Mouse (Mus musculus): ENCODE data around the gene Gm11060. TPM values are rescaled to one million over a fixed set of nuclear protein-coding genes. Genes with fewer than 3 reads are reported as not detected.
A peak's percentile ranks its signal among the peaks of the same experiment; 100 is the strongest.

Gene Gm11060
- polyA plus RNA-seq, 1 experiment, result not detected

DNA sequence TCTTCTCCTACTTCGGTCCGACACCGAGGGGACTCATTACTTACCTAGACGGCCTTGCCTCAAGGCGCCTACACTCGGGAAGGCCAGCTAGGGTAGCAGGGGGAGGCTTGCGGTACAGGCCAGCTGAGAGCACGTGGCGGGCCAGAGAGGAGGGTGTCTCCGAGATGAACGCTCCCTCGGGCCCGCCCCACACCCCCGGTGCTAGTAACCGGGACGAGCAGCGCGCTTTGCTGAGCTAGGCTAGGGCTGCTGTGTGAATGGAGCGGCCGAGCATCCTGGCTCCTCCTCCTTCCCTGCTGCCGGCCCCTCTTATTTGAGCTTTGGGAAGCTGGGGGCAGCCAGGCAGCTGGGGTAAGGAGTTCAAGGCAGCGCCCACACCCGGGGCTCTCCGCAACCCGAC, 34.5 kb downstream of the Gm11060 start, which contains the start of gene Wt1:
Wt1 (plus strand) TSS at position 251 of the 400 bp plus-strand sequence.
- H3K4me3 ChIP-seq (replicated peaks), result peak within 1 kb of the TSS; percentile 78
- peaks cover 95% of the 10 kb centered on the region for H3K27me3 ChIP-seq (replicated peaks)
- peaks cover 6% of the 10 kb centered on the region for H3K9me3 ChIP-seq
- no peak for TF ChIP-seq GATA1 (IDR thresholded peaks at IDR 0.05; ENCODE audit: borderline replicate concordance, low read length)
- no peak for TF ChIP-seq FLI1 (IDR thresholded peaks at IDR 0.05; ENCODE audit: low read length)
- peaks cover 48% of the 10 kb centered on the region for H3K4me1 ChIP-seq
- H3K36me3 ChIP-seq (replicated peaks; ENCODE audit: low read length), result no peaks in the 10 kb centered on the region

GRCm38 (mm10) chr2:105126691-105127530, 35.1 kb downstream of the Gm11060 start:
- peaks cover 97% of the 10 kb centered on the region for H3K27me3 ChIP-seq (replicated peaks)
- peak overlapping the region; percentile 78 for H3K4me3 ChIP-seq (replicated peaks)
- no peak for TF ChIP-seq FLI1 (IDR thresholded peaks at IDR 0.05; ENCODE audit: low read length)
- no peak for TF ChIP-seq GATA1 (IDR thresholded peaks at IDR 0.05; ENCODE audit: borderline replicate concordance, low read length)

DNA sequence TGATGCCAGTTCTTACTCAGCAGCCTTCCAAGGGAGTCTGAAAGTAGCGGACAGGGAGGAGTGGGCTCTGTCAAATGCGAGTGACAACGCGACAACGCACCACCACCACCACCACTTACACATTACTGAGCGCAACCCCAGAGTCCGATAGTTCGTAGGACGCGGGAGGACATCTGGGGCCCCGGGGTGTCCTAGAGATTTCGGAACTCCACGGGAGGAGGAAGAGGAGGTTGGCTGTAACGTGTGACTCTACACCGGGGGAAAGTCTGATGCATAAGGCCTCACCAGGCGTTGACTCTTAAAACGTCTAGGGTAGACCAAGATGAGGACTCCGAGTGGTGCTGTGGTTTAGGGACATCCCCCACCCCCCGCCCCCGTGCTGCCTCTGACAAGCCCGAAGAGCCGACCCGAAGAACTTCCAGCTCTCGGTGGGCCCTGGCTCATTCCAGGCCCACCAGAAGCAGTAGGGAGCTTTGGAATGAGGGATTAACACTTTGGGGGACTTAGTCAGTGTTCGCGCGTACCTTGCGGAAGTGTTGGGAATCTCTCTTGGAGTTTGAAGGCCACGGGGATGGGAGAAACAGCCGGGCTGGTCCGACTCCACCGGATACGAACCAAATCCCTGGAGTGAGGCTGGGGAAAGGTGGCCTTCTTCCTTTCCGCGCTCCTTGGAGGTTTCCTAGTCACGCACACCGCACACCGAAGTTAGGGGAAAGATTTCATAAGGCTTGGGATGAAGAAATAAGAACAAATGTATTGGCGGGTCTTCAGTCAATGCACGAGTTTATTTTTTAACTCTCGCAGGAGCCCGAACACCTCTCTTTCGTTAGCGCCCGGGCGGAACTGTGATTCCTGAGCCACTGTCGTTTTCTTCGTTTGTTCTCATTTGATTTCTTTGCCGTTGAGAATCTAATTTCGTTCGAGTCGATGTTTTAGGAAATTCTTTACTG, 36.0 kb downstream of the Gm11060 start:
- no peak for TF ChIP-seq GATA1 (IDR thresholded peaks at IDR 0.05; ENCODE audit: borderline replicate concordance, low read length)
- no peak for TF ChIP-seq FLI1 (IDR thresholded peaks at IDR 0.05; ENCODE audit: low read length)
- Histone ChIP-seq H3K4me3 (replicated peaks) (peak overlapping the region; percentile 79), H3K4me1 (peaks cover 43% of the 10 kb centered on the region), H3K27me3 (replicated peaks) (peaks cover 99% of the 10 kb centered on the region), H3K36me3 (replicated peaks; ENCODE audit: low read length) (no peaks in the 10 kb centered on the region), H3K9me3 (peaks cover 6% of the 10 kb centered on the region)

More at GRCm38 (mm10) chr2:105126691-105127530, 35.1 kb downstream of the Gm11060 start:
- Histone ChIP-seq H3K9me3 (peaks cover 6% of the 10 kb centered on the region), H3K36me3 (replicated peaks; ENCODE audit: low read length) (no peaks in the 10 kb centered on the region), H3K4me1 (peaks cover 47% of the 10 kb centered on the region)

DNA sequence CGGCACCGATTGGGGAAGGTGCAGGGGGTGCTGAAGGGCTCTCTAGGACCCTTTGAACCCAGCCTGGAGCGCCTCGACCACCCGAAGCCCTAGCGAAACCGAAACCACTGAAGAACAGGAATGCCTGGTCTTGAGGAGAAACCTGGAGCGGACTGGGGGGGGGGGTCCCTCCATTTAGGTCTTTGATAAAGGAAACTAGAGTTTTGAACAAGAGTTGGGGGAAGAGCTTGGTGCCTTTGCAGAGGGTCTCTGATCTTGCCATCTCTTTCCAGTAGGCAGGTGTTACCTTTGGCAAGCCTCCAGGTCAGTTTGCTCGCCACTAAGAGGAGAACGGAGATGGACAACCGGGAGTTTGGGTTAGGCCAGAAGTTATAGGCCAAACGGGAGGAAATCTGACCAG, 36.7 kb downstream of the Gm11060 start:
- H3K27me3 ChIP-seq (replicated peaks), result peaks cover 99% of the 10 kb centered on the region
- H3K36me3 ChIP-seq (replicated peaks; ENCODE audit: low read length), result no peaks in the 10 kb centered on the region
- H3K4me1 ChIP-seq, result peaks cover 43% of the 10 kb centered on the region
- TF ChIP-seq GATA1 (IDR thresholded peaks at IDR 0.05; ENCODE audit: borderline replicate concordance, low read length) (no peak), FLI1 (IDR thresholded peaks at IDR 0.05; ENCODE audit: low read length) (no peak)
- H3K9me3 ChIP-seq, result peaks cover 9% of the 10 kb centered on the region
- H3K4me3 ChIP-seq (replicated peaks), result peak overlapping the region; percentile 74

DNA sequence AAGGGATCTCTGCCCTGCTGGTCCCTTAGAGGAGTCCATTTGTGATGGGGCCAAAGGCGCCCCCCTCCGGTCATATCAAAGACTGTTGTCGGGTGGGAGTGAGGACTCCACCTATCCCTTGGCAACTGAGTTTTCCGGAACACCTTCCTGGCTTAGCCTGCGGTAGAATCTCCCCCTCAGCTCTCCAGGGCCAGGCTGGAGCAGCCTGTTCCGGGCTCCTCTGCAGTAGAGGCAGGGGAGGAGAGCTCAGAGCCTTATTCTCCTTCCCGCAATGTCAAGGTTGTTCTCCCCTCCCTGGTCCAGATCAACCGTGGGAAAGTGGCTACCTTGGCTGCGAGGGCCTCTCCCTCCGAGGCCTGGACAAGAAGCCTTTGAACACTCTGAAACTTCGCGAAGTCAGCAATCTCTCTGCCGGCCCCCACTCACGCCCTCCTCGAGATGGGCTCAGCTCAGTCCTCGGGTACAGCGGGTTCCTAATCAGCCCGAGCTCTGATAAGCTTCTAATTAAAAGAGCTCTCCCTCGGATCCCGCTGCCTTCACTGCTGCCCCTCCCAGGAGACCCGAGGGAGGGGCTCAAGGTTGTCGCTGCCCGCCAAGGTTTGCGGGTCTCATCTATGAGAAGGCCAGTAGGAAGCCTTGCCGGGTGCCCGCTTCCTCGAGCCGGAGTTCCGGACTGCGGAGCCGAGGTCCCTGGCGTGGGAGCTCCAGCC, 38.7 kb downstream of the Gm11060 start:
- no peaks in the 10 kb centered on the region for H3K36me3 ChIP-seq (replicated peaks; ENCODE audit: low read length)
- peaks cover 17% of the 10 kb centered on the region for H3K9me3 ChIP-seq
- H3K27me3 ChIP-seq (replicated peaks), result peaks cover 100% of the 10 kb centered on the region
- H3K4me1 ChIP-seq, result peaks cover 43% of the 10 kb centered on the region
- TF ChIP-seq GATA1 (IDR thresholded peaks at IDR 0.05; ENCODE audit: borderline replicate concordance, low read length) (no peak), FLI1 (IDR thresholded peaks at IDR 0.05; ENCODE audit: low read length) (no peak)
- H3K4me3 ChIP-seq (replicated peaks), result no peak overlapping the region

GRCm38 (mm10) chr2:105131061-105131810, 39.4 kb downstream of the Gm11060 start:
- H3K9me3 ChIP-seq, result peaks cover 17% of the 10 kb centered on the region
- no peak overlapping the region for H3K4me3 ChIP-seq (replicated peaks)
- no peaks in the 10 kb centered on the region for H3K36me3 ChIP-seq (replicated peaks; ENCODE audit: low read length)
- no peak for TF ChIP-seq FLI1 (IDR thresholded peaks at IDR 0.05; ENCODE audit: low read length)
- TF ChIP-seq GATA1 (IDR thresholded peaks at IDR 0.05; ENCODE audit: borderline replicate concordance, low read length), result no peak
- H3K27me3 ChIP-seq (replicated peaks), result peaks cover 99% of the 10 kb centered on the region
- peaks cover 40% of the 10 kb centered on the region for H3K4me1 ChIP-seq

- no peak for TF ChIP-seq GATA1 (IDR thresholded peaks at IDR 0.05; ENCODE audit: borderline replicate concordance, low read length)
- TF ChIP-seq FLI1 (IDR thresholded peaks at IDR 0.05; ENCODE audit: low read length), result no peak
- Histone ChIP-seq H3K4me3 (replicated peaks) (no peak overlapping the region), H3K36me3 (replicated peaks; ENCODE audit: low read length) (no peaks in the 10 kb centered on the region), H3K4me1 (peaks cover 35% of the 10 kb centered on the region), H3K27me3 (replicated peaks) (peaks cover 99% of the 10 kb centered on the region), H3K9me3 (peaks cover 17% of the 10 kb centered on the region)
These were observed 39.9 kb downstream of the Gm11060 start for GRCm38 (mm10) chr2:105131811-105132100.

- Histone ChIP-seq H3K4me1 (peaks cover 29% of the 10 kb centered on the region), H3K9me3 (peaks cover 17% of the 10 kb centered on the region), H3K27me3 (replicated peaks) (peaks cover 99% of the 10 kb centered on the region), H3K36me3 (replicated peaks; ENCODE audit: low read length) (no peaks in the 10 kb centered on the region), H3K4me3 (replicated peaks) (no peak overlapping the region)
- no peak for TF ChIP-seq GATA1 (IDR thresholded peaks at IDR 0.05; ENCODE audit: borderline replicate concordance, low read length)
These were observed 40.5 kb downstream of the Gm11060 start for GRCm38 (mm10) chr2:105132300-105132699.

All from megakaryocyte, embryonic 14.5 days (primary cell).